Mouse (Mus musculus) heart, embryonic 14.5 days (tissue): ENCODE measurements around the gene Agfg2. TPM values are rescaled to one million over a fixed set of nuclear protein-coding genes. Genes with fewer than 3 reads are reported as not detected.

Experiments
- ATAC-seq: fragments of 200-750 bp; cut with Nextera tagmentation; 2 replicates; pipeline ENCODE4 v1.8.0; 2017; ENCODE audit warnings: low read depth, moderate TSS enrichment; ENCODE audit not compliant: insufficient number of reproducible peaks, insufficient read depth, low FRiP score
- H3K27ac ChIP-seq, 2 experiments: fragments of 200-500 bp in 1 of 2; fragments of 300-500 bp in 1 of 2; sonication (generic) in 1 of 2; replicated peaks in 1 of 2; 2 replicates each; pipeline ENCODE4 v1.5.1; 2012 to 2014; ENCODE audit warnings: low read depth in 2 of 2, low read length in 2 of 2, control low read depth in 1 of 2, mild to moderate bottlenecking in 1 of 2, mixed read lengths in 1 of 2; ENCODE audit not compliant: control insufficient read depth in 1 of 2, insufficient read depth in 1 of 2
- H3K27me3 ChIP-seq: fragments of 300-500 bp; sonication (generic); 2 replicates; pipeline ENCODE4 v1.6.1; 2014; ENCODE audit warnings: mild to moderate bottlenecking, low read length, control low read depth; ENCODE audit not compliant: control insufficient read depth, insufficient read depth
- H3K36me3 ChIP-seq: fragments of 300-500 bp; sonication (generic); 2 replicates; pipeline ENCODE4 v1.6.1; 2014; ENCODE audit warnings: mild to moderate bottlenecking, control low read depth, low read length, mixed read lengths; ENCODE audit not compliant: control insufficient read depth, insufficient read depth
- H3K4me1 ChIP-seq, 2 experiments: fragments of 200-500 bp in 1 of 2; fragments of 300-500 bp in 1 of 2; sonication (generic) in 1 of 2; 2 replicates each; pipeline ENCODE4 v1.6.1; 2012 to 2014; ENCODE audit warnings: low read length in 2 of 2, control low read depth in 1 of 2, mixed read lengths in 1 of 2; ENCODE audit not compliant: control insufficient read depth in 2 of 2, insufficient read depth in 2 of 2
- H3K4me2 ChIP-seq: fragments of 300-500 bp; sonication (generic); 2 replicates; pipeline ENCODE4 v1.6.1; 2014; ENCODE audit warnings: mild to moderate bottlenecking, low read length
- H3K4me3 ChIP-seq, 2 experiments: fragments of 200-500 bp in 1 of 2; fragments of 300-500 bp in 1 of 2; sonication (generic) in 1 of 2; 2 replicates each; pipeline ENCODE4 v1.5.1; 2012 to 2014; ENCODE audit warnings: low read length in 2 of 2, mild to moderate bottlenecking in 2 of 2, control low read depth in 1 of 2, low read depth in 1 of 2, moderate library complexity in 1 of 2; ENCODE audit not compliant: control insufficient read depth in 1 of 2, insufficient read depth in 1 of 2
- H3K9ac ChIP-seq: fragments of 300-500 bp; sonication (generic); 2 replicates; pipeline ENCODE4 v1.6.1; 2014; ENCODE audit warnings: mild to moderate bottlenecking, low read length
- H3K9me3 ChIP-seq: fragments of 300-500 bp; sonication (generic); 2 replicates; pipeline ENCODE4 v1.6.1; 2016; ENCODE audit warnings: low read length, control low read depth; ENCODE audit not compliant: control insufficient read depth
- WGBS: fragments of 180-500 bp; shearing (Covaris S2); extraction: QIAGEN DNeasy Blood & Tissue Kit; methylation state at CpG from one replicate; pipeline ENCODE4 v1.1.7; 2014; 5-methylcytosine and 5-hydroxymethylcytosine counted together
- polyA plus RNA-seq: library from polyadenylated mRNA; unstranded; fragments of >200 nt; fragmentation: Nextera tagmentation; extraction: Ambion mirVana; gene quantifications from 2 replicates; pipeline ENCODE4 v1.2.1, GENCODE M21; 2014

Gene Agfg2
- polyA plus RNA-seq, 1 experiment from 2014 or later: 10.7 TPM

GRCm38 (mm10) chr5:137715685-137716084 lies 31.2 kb upstream of the Agfg2 start:
- Histone ChIP-seq H3K27me3 (no peaks in the 10 kb centered on the region), H3K4me1 (peaks cover 11 to 12% of the 10 kb centered on the region in 2 experiments), H3K36me3 (no peaks in the 10 kb centered on the region), H3K9ac (no peak overlapping the region), H3K9me3 (no peaks in the 10 kb centered on the region), H3K4me2 (no peak overlapping the region), H3K27ac (no peak overlapping the region), H3K4me3 (no peak overlapping the region)
- no peak for ATAC-seq
- 71% methylated on average over 8 of the region's 8 CpGs for WGBS

- Histone ChIP-seq H3K9me3 (no peaks in the 10 kb centered on the region), H3K36me3 (no peaks in the 10 kb centered on the region), H3K9ac (no peak overlapping the region), H3K4me2 (no peak overlapping the region), H3K4me3 (no peak overlapping the region), H3K27ac (no peak overlapping the region), H3K27me3 (no peaks in the 10 kb centered on the region), H3K4me1 (peaks cover 0 to under 1% of the 10 kb centered on the region in 2 experiments; a peak in 2 of 4 replicates)
- no peak for ATAC-seq
- WGBS: 71% methylated on average over 5 of the region's 5 CpGs
These were observed 28.9 kb upstream of the Agfg2 start for GRCm38 (mm10) chr5:137713454-137713853.

GRCm38 (mm10) chr5:137706913-137707633 lies 22.5 kb upstream of the Agfg2 start:
- Histone ChIP-seq H3K4me1 (peaks cover 3 to 7% of the 10 kb centered on the region in 2 experiments; a peak in 3 of 4 replicates), H3K9me3 (no peaks in the 10 kb centered on the region), H3K36me3 (no peaks in the 10 kb centered on the region), H3K27me3 (no peaks in the 10 kb centered on the region), H3K27ac (0 out of 4 replicates have a peak overlapping the region, but pooled peaks of 1 of the 2 experiments have one; percentile 39), H3K9ac (0 out of 2 replicates have a peak overlapping the region, but pooled peaks have one; percentile 21), H3K4me3 (no peak overlapping the region), H3K4me2 (peak overlapping the region; percentile 25; the same call in 1 of the 2 replicates)
- no peak for ATAC-seq
- WGBS: 46% methylated on average over 12 of the region's 12 CpGs

GRCm38 (mm10) chr5:137705242-137705641 lies 20.7 kb upstream of the Agfg2 start:
- Histone ChIP-seq H3K4me2 (no peak overlapping the region), H3K4me3 (no peak overlapping the region), H3K9me3 (no peaks in the 10 kb centered on the region), H3K27me3 (no peaks in the 10 kb centered on the region), H3K4me1 (peaks cover 3 to 7% of the 10 kb centered on the region in 2 experiments; a peak in 3 of 4 replicates), H3K36me3 (no peaks in the 10 kb centered on the region), H3K9ac (no peak overlapping the region), H3K27ac (no peak overlapping the region)
- 50% methylated on average over 6 of the region's 6 CpGs for WGBS
- no peak for ATAC-seq

GRCm38 (mm10) chr5:137699850-137700249 lies 15.3 kb upstream of the Agfg2 start:
- Histone ChIP-seq H3K9ac (no peak overlapping the region), H3K36me3 (no peaks in the 10 kb centered on the region), H3K4me2 (no peak overlapping the region), H3K4me1 (no peaks in the 10 kb centered on the region), H3K27me3 (no peaks in the 10 kb centered on the region), H3K4me3 (no peak overlapping the region), H3K27ac (no peak overlapping the region), H3K9me3 (no peaks in the 10 kb centered on the region)
- WGBS: 28% methylated on average over 2 of the region's 2 CpGs
- ATAC-seq: no peak

- H3K27ac ChIP-seq: no peak overlapping the region
- H3K4me1 ChIP-seq: no peaks in the 10 kb centered on the region
- no peak overlapping the region for H3K4me2 ChIP-seq
- no peaks in the 10 kb centered on the region for H3K27me3 ChIP-seq
- WGBS: 39% methylated on average over 3 of the region's 3 CpGs
- ATAC-seq: no peak
- no peaks in the 10 kb centered on the region for H3K9me3 ChIP-seq
- no peak overlapping the region for H3K4me3 ChIP-seq
- H3K36me3 ChIP-seq: no peaks in the 10 kb centered on the region
- H3K9ac ChIP-seq: no peak overlapping the region
These were observed 14.6 kb upstream of the Agfg2 start for GRCm38 (mm10) chr5:137699080-137699479.

- 73% methylated on average over 4 of the region's 4 CpGs for WGBS
These were observed 11.4 kb upstream of the Agfg2 start for GRCm38 (mm10) chr5:137695930-137696329.

More at GRCm38 (mm10) chr5:137695930-137696329, 11.4 kb upstream of the Agfg2 start:
- no peak overlapping the region for H3K4me3 ChIP-seq
- H3K36me3 ChIP-seq: no peaks in the 10 kb centered on the region
- no peak overlapping the region for H3K9ac ChIP-seq
- no peak overlapping the region for H3K27ac ChIP-seq
- no peak for ATAC-seq
- H3K9me3 ChIP-seq: no peaks in the 10 kb centered on the region
- H3K4me1 ChIP-seq: no peaks in the 10 kb centered on the region
- H3K27me3 ChIP-seq: no peaks in the 10 kb centered on the region
- H3K4me2 ChIP-seq: no peak overlapping the region
